Mouse (Mus musculus) testis, adult 2 months (tissue): ENCODE measurements around the gene P2rx2.

Experiments used
- CTCF ChIP-seq: fragments of 200-500 bp; IDR thresholded peaks from 2 replicates; pipeline ENCODE4 v1.5.1; 2012; ENCODE audit warnings: low read depth, mild to moderate bottlenecking, inconsistent platforms, low read length, moderate library complexity; ENCODE audit not compliant: control insufficient read depth, insufficient read depth, insufficient replicate concordance
- POLR2A ChIP-seq: fragments of 200-500 bp; IDR thresholded peaks from 2 replicates; pipeline ENCODE4 v1.6.1; 2012; ENCODE audit warnings: low read depth, mild to moderate bottlenecking, inconsistent platforms, low read length, moderate library complexity; ENCODE audit not compliant: control insufficient read depth

DNA sequence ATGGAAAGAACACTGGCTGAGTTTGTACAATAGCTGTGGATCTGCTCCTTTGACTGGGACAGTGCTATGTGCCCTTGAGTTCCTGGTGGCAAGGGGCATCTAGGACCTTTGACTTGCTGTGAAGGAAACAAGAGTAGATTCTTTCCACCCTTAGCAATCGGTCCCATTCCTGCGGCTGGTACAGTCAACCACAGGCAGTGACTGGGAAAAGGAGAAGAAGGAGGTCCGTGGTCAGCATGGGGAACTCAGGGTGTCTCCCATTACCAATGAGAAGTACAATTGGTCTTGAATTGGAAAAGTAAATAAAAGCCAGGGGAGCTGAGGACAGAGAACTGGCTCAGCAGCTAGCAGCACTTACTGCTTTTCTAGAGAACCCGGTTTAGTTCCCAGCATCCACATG lies 2.5 kb upstream of the P2rx2 start:
- TF ChIP-seq CTCF = no peak
- TF ChIP-seq POLR2A = no peak
